Mouse (Mus musculus): ENCODE data around the gene Ropn1l. TPM values are rescaled to one million over a fixed set of nuclear protein-coding genes. Genes with fewer than 3 reads are reported as not detected.

The Ropn1l gene
- polyA plus RNA-seq, 1 experiment from 2014 or later = 3.4 TPM

DNA sequence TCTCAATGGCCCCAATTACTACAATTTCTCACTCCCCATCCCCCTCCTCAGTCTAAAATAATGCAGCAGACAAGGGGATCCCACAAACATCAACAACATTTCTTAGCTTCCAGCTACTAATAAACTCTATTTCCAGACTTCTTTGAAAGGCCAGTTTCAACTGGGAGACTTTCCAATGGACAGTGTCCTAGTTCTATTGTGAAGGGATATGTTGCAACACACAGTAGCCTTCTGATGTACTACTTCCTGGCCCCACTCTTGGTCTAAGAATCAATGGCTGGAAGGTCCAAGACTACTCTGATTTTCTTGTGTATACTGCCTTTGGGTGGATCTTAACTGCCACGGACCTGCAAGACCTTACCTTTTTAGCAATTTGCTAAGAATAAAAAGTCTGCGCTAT is 12.3 kb upstream of the Ropn1l start:
- H3K4me3 ChIP-seq = no peak overlapping the region
- DNase-seq (ENCODE audit: low spot score) = no peak
- H3K27ac ChIP-seq = no peak overlapping the region
- no peaks in the 10 kb centered on the region for H3K27me3 ChIP-seq (ENCODE audit: insufficient read depth, poor library complexity, severe bottlenecking)
- no peaks in the 10 kb centered on the region for H3K4me1 ChIP-seq
- WGBS = 93% methylated on average over 2 of the region's 2 CpGs
- no peaks in the 10 kb centered on the region for H3K9me3 ChIP-seq
- peaks cover 89% of the 10 kb centered on the region for H3K36me3 ChIP-seq

DNA sequence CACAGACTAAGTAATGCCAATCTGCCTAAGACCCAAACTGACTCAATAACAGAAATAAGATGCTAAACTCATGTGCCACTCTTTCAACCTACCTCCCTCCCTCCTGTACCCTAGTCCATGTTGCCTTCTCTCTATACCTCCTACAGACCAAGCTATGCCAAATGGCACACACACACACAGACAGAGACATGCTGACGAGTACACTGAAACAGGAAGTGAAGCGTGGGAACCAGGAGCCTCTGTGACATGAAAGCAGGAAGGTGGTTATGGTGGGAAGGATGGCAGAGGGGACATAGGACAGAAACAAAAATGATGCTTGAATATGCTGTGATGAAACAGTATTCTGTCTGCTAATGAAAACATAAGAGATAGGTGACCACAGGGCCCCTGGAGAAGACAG is 7.0 kb upstream of the Ropn1l start:
- no peaks in the 10 kb centered on the region for H3K27me3 ChIP-seq (ENCODE audit: insufficient read depth, poor library complexity, severe bottlenecking)
- 83% methylated on average over 2 of the region's 2 CpGs for WGBS
- DNase-seq (ENCODE audit: low spot score) = no peak
- H3K9me3 ChIP-seq = no peaks in the 10 kb centered on the region
- no peak overlapping the region for H3K4me3 ChIP-seq
- H3K4me1 ChIP-seq = no peaks in the 10 kb centered on the region
- peaks cover 85% of the 10 kb centered on the region for H3K36me3 ChIP-seq
- H3K27ac ChIP-seq = no peak overlapping the region

DNA sequence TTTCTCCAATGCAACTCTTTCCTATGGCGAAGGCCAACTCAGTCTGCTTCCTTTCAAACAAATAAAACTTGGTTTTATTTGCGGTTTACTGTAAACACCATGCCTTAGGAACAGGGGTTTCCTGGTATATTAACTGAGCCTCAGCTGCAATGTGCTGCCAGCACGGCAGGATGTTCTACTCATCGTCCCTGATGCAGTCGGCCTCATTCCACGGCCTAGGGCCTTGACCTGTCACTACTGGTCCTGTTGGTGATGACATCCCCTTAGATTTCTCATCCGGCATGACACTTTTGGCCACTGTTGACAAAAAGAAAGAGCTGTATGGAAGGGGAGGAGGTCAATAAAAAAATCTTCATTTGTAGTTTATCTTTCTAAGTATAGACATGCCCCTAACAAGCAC is 4.5 kb upstream of the Ropn1l start:
- Histone ChIP-seq H3K27me3 (ENCODE audit: insufficient read depth, poor library complexity, severe bottlenecking) (no peaks in the 10 kb centered on the region), H3K36me3 (peaks cover 62% of the 10 kb centered on the region), H3K9me3 (no peaks in the 10 kb centered on the region), H3K4me1 (peaks cover 4% of the 10 kb centered on the region; the same call in 1 of the 2 replicates), H3K4me3 (no peak overlapping the region), H3K27ac (no peak overlapping the region)
- DNase-seq (ENCODE audit: low spot score) = no peak
- 91% methylated on average over 7 of the region's 7 CpGs for WGBS

DNA sequence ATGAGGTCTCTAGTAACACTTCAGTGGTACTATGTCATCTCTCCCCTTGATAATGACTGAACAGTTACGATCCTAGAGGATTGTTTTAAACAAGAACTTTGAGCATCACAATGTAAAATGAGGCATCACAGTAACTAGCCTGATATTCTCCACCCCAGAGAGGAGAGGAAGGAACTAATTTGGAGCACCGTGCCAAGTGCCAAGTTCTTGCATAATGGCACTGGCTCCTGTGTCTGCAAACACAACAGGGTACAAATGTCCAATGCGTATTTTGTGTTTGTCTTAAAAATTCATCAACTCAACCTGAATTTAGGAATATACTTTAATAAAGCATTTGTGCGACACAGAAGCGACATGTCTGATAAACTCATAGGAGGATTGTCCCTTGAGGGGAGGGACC is 2.8 kb upstream of the Ropn1l start:
- Histone ChIP-seq H3K27me3 (ENCODE audit: insufficient read depth, poor library complexity, severe bottlenecking) (no peaks in the 10 kb centered on the region), H3K27ac (no peak overlapping the region), H3K36me3 (peaks cover 45% of the 10 kb centered on the region), H3K4me1 (peaks cover 6% of the 10 kb centered on the region; the same call in 1 of the 2 replicates), H3K9me3 (no peaks in the 10 kb centered on the region), H3K4me3 (no peak overlapping the region)
- WGBS = 93% methylated on average over 5 of the region's 5 CpGs
- no peak for DNase-seq (ENCODE audit: low spot score)

DNA sequence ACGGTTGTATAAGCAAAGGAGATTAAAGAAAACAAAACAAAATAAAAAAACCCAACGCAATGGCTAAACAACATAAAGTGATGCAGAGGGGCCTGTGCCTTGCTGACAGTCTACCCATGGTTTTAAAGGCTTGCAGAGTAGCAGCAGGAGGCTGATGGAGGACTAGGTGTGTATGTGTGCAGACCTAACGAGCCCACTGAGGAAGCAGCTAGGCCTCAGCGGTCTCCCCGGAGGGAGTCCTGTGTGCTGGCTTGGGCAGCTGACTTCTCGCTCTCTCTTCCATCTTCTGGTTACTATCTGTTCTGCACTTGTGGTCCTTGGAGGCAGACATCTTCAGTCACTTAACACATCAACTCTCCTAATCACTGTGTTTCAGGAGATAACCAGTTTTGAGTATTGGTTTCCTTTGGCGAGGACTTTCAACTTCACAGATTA is 1.3 kb upstream of the Ropn1l start:
- no peaks in the 10 kb centered on the region for H3K27me3 ChIP-seq (ENCODE audit: insufficient read depth, poor library complexity, severe bottlenecking)
- no peak overlapping the region for H3K4me3 ChIP-seq
- no peak overlapping the region for H3K27ac ChIP-seq
- no peaks in the 10 kb centered on the region for H3K9me3 ChIP-seq
- 59% methylated on average over 7 of the region's 7 CpGs for WGBS
- H3K36me3 ChIP-seq = peaks cover 30% of the 10 kb centered on the region
- no peak for DNase-seq (ENCODE audit: low spot score)
- H3K4me1 ChIP-seq = peaks cover 13% of the 10 kb centered on the region

DNA sequence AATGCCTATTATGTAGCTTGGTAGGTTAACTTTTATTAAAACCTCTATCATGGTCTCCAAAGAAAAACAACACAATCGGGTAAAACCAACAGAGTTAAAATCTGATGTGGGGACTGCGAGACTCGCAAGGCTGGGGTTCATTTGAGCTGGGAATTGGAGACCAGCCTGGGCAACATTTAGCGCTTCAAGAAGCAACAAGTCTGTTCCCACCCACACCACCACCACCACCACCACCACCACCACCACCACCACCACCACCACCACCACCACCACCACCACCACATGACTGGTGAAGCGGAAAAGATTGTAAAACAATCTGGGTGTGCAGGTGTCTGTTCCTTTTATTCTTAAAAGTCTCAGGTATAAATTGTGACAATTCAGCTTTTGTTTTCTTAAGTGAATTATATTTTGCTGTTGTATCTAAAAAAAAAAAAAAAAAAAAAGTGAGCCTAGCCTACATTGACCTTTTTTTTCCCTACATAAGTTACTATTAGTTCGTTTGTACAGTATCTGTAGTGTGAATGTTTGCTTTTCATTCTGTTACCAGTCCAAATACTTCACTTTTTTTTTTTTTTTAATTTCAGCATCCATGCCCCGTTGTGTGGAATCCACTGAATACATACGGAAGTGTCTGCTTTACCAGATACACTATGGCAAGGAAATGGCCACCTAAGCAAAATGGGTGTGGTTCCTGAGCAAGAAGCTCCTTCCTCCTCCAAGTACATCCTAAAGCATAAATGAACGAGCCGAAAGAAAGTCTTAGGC is 741 bp upstream of the Ropn1l start:
- Histone ChIP-seq H3K36me3 (peaks cover 24% of the 10 kb centered on the region), H3K27ac (peak overlapping the region; percentile 87), H3K4me3 (peak overlapping the region; percentile 71), H3K4me1 (peaks cover 18% of the 10 kb centered on the region), H3K9me3 (no peaks in the 10 kb centered on the region), H3K27me3 (ENCODE audit: insufficient read depth, poor library complexity, severe bottlenecking) (no peaks in the 10 kb centered on the region)
- DNase-seq (ENCODE audit: low spot score) = no peak
- WGBS = 53% methylated on average over 10 of the region's 10 CpGs

DNA sequence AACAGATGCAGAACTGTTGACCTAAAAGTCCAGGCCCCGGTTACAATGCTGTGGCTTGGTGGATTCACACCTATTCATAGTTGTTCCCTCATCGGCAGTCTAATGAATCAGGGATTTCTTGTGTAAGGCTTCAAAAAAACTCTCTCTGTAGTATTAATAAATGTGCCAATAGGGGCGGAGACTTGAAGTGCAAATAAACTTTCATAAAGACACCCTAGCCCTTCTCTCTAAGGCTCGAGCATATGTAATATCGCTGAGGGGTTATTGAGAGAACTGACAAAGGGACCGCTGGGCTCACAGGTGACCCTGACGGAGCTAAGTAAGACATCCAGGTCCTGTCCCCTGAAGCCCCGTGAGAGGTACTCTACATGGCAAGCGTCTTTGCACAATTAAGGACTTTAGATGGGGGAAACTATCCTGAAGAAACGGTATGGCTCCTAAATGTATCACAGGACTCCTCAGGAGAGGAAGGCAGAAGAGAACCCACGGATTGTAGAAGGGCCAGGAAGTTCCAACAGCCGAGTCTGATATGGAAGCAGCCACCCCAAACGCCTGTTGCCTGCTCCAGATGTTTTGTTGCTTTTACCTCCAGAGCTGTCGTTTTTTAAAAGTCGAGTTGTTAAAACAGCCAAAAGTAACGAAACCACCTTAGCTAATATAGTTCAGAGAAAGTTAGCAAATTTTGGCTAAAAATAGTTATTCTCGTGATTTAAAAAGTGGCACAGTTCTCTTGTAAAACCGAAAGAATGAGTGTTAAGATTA is 1.0 kb downstream of the Ropn1l start:
- Histone ChIP-seq H3K27me3 (ENCODE audit: insufficient read depth, poor library complexity, severe bottlenecking) (no peaks in the 10 kb centered on the region), H3K27ac (peak overlapping the region; percentile 87), H3K4me1 (peaks cover 18% of the 10 kb centered on the region), H3K36me3 (peaks cover 8% of the 10 kb centered on the region; the same call in 1 of the 2 replicates), H3K4me3 (peak overlapping the region; percentile 71), H3K9me3 (no peaks in the 10 kb centered on the region)
- no peak for DNase-seq (ENCODE audit: low spot score)
- 49% methylated on average over 18 of the region's 18 CpGs for WGBS

DNA sequence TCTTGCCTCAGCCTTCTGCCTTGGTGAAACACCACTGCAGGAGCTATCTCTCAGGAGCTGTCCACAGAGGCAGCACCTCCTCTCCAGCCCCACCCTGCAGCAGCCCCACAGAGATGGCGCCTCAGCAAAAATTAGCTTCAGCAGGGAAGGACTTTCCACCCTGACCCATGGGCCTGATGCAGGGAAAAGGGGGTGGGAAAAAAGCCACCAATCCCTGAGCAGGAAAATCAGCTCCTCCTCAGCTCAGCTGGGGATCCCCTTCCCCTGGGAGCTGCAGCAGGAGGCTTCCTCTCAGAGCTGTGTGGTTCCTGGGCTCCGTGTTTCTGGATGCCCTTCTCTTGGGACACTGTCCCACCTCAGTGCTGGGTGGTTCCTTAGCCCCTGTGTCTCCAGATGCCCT is 3.8 kb downstream of the Ropn1l start:
- peaks cover 15% of the 10 kb centered on the region for H3K4me1 ChIP-seq
- no peak overlapping the region for H3K27ac ChIP-seq
- no peak overlapping the region for H3K4me3 ChIP-seq
- H3K27me3 ChIP-seq (ENCODE audit: insufficient read depth, poor library complexity, severe bottlenecking) = no peaks in the 10 kb centered on the region
- no peak for DNase-seq (ENCODE audit: low spot score)
- H3K36me3 ChIP-seq = no peaks in the 10 kb centered on the region
- WGBS = 2% methylated on average over 2 of the region's 2 CpGs
- no peaks in the 10 kb centered on the region for H3K9me3 ChIP-seq

DNA sequence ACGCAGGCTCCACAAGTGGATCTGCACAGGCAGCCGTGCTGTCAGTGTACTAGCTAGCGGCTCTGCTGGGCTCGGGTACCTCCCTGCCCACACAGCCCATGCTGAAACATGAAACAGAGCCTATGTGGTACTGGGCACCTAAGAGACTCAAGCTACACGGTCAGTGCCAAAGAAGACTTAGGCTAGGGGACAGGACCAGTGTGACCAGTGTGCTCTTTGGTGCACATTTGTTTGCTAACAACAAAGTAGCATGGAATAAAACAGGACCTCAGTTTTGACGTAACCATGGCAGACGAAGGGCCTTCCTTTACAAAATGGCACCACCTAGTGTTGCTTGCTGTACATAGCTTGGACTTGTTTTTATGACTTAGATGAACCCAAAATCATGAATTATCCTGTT is 6.4 kb downstream of the Ropn1l start:
- Histone ChIP-seq H3K27me3 (ENCODE audit: insufficient read depth, poor library complexity, severe bottlenecking) (no peaks in the 10 kb centered on the region), H3K27ac (no peak overlapping the region), H3K4me3 (no peak overlapping the region), H3K4me1 (peaks cover 20% of the 10 kb centered on the region), H3K36me3 (no peaks in the 10 kb centered on the region), H3K9me3 (no peaks in the 10 kb centered on the region)
- DNase-seq (ENCODE audit: low spot score) = no peak
- 51% methylated on average over 7 of the region's 7 CpGs for WGBS

DNA sequence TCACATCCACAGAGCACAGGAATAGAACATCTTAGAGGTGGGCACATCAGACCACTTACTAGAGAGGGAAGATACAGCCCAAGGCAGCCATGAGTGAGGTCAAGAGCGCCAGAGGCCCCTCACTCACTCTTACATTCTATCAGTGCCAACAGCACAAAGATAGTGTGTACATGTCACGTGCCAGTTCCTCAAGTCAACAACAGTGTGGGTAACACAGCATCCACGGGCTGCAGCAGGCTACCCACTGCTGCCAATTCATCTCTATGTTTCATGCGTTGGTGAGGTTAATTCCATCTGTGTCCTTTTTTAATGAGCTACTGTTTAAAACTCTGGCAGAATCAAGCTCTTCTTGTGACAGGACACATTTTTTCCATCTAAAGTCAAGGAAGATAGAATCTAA is 10.8 kb downstream of the Ropn1l start:
- H3K27me3 ChIP-seq (ENCODE audit: insufficient read depth, poor library complexity, severe bottlenecking) = no peaks in the 10 kb centered on the region
- no peaks in the 10 kb centered on the region for H3K9me3 ChIP-seq
- peaks cover 19% of the 10 kb centered on the region; the same call in 1 of the 2 replicates for H3K4me1 ChIP-seq
- no peaks in the 10 kb centered on the region for H3K36me3 ChIP-seq
- WGBS = 83% methylated on average over 4 of the region's 4 CpGs
- DNase-seq (ENCODE audit: low spot score) = peak; percentile 47
- H3K27ac ChIP-seq = no peak overlapping the region
- no peak overlapping the region for H3K4me3 ChIP-seq

DNA sequence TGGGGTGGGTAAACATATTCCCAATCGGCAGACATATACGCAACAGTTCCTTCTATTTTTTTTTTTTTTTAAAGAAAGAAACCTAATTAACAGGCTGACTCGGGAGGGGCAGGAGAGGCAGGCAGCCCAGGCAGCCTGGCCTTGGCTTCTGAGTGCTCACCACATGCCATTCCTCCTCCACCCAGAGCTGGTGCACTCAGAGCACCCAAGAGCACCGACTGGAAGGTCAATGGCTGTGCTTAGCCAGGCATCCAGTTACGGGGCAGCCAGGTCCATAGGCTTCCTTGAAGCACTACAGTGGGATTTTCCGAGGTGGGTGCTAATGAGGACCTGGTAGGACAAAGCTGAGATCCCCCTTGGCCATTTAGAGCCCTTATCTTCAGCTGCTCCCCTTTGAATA is 11.5 kb downstream of the Ropn1l start:
- Histone ChIP-seq H3K27ac (no peak overlapping the region), H3K9me3 (no peaks in the 10 kb centered on the region), H3K27me3 (ENCODE audit: insufficient read depth, poor library complexity, severe bottlenecking) (no peaks in the 10 kb centered on the region), H3K4me1 (peaks cover 19% of the 10 kb centered on the region; the same call in 1 of the 2 replicates), H3K4me3 (no peak overlapping the region), H3K36me3 (no peaks in the 10 kb centered on the region)
- WGBS = 64% methylated on average over 6 of the region's 6 CpGs
- DNase-seq (ENCODE audit: low spot score) = peak; percentile 67

DNA sequence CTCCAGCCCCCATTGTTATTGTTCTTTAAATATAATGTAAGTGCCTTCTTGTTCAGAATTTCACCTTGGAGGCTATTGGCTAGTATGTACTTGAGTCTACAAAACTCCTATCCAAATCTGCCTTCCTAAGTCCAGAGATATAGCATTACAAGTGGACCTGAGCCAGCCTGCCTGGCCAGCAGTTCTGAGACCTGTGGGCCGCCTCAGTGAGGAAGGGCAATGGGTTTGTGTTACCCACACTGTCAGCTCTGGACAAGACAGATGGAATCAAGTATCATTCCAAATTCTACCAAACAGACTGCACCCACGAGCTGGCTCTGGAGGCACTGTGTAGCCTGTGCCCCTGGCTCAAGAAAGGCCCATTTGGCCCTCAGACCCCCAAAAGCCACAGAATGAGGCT is 16.7 kb downstream of the Ropn1l start:
- Histone ChIP-seq H3K4me1 (peaks cover 7% of the 10 kb centered on the region; the same call in 1 of the 2 replicates), H3K4me3 (no peak overlapping the region), H3K9me3 (no peaks in the 10 kb centered on the region), H3K27ac (no peak overlapping the region), H3K27me3 (ENCODE audit: insufficient read depth, poor library complexity, severe bottlenecking) (no peaks in the 10 kb centered on the region), H3K36me3 (no peaks in the 10 kb centered on the region)
- 69% methylated on average over 2 of the region's 2 CpGs for WGBS
- DNase-seq (ENCODE audit: low spot score) = no peak

DNA sequence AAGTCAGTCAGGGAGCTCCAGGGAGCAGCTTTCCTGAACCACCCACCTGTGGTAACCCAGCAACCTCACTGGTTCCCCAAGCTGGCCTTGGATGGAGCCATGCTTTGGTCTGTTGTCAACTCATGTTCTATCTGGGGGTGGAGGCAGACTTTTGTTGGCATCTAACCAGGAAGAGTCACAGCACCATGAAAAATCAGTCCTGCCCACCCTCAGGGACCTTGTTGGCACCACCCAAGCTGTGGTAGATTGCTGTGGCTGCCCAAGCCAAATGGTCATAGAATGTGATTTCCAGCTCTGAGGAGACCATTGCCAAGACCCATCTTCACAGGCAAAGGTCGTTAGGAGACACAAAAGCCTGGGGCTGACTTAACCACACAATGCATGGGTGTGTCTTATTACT is 17.5 kb downstream of the Ropn1l start:
- 0 out of 2 replicates have a peak, but pooled peaks cover 2% of the 10 kb centered on the region for H3K4me1 ChIP-seq
- no peak overlapping the region for H3K27ac ChIP-seq
- no peaks in the 10 kb centered on the region for H3K9me3 ChIP-seq
- DNase-seq (ENCODE audit: low spot score) = no peak
- H3K27me3 ChIP-seq (ENCODE audit: insufficient read depth, poor library complexity, severe bottlenecking) = no peaks in the 10 kb centered on the region
- 43% methylated on average over 1 of the region's 1 CpGs for WGBS
- no peaks in the 10 kb centered on the region for H3K36me3 ChIP-seq
- no peak overlapping the region for H3K4me3 ChIP-seq
